Mouse (Mus musculus) hindbrain, postnatal 0 days (tissue): ENCODE data around the gene Nrxn3. TPM values are rescaled to one million over a fixed set of nuclear protein-coding genes. Genes with fewer than 3 reads are reported as not detected.

Source experiments
- ATAC-seq: fragments of 200-750 bp; cut with Nextera tagmentation; 2 replicates; pipeline ENCODE4 v1.8.0; 2017; ENCODE audit warnings: mild to moderate bottlenecking, moderate TSS enrichment, moderate library complexity
- DNase-seq: peaks from one replicate; pipeline ENCODE4 v3.0.0-alpha.2; 2015; ENCODE audit warnings: low spot score
- H3K27ac ChIP-seq: fragments of 300-500 bp; sonication (generic); 2 replicates; pipeline ENCODE4 v1.5.1; 2014; ENCODE audit warnings: mild to moderate bottlenecking
- H3K27me3 ChIP-seq: fragments of 300-500 bp; sonication (generic); 2 replicates; pipeline ENCODE4 v1.6.1; 2014; ENCODE audit warnings: low read length, mixed read lengths; ENCODE audit not compliant: insufficient read depth
- H3K36me3 ChIP-seq: fragments of 300-500 bp; sonication (generic); 2 replicates; pipeline ENCODE4 v1.6.1; 2014; ENCODE audit warnings: low read length, mixed read lengths; ENCODE audit not compliant: insufficient read depth
- H3K4me1 ChIP-seq: fragments of 300-500 bp; sonication (generic); 2 replicates; pipeline ENCODE4 v1.6.1; 2014; ENCODE audit warnings: antibody characterized with exemption, low read length, mixed read lengths; ENCODE audit not compliant: insufficient read depth
- H3K4me2 ChIP-seq: fragments of 300-500 bp; sonication (generic); 2 replicates; pipeline ENCODE4 v1.6.1; 2014; ENCODE audit warnings: low read depth, mild to moderate bottlenecking, low read length, moderate library complexity, mixed read lengths
- H3K4me3 ChIP-seq: fragments of 300-500 bp; sonication (generic); 2 replicates; pipeline ENCODE4 v1.5.1; 2014; ENCODE audit warnings: low read length
- H3K9ac ChIP-seq: fragments of 300-500 bp; sonication (generic); replicated peaks from 2 replicates; pipeline ENCODE4 v1.6.1; 2014; ENCODE audit warnings: mild to moderate bottlenecking, low read length, moderate library complexity, mixed read lengths
- H3K9me3 ChIP-seq: fragments of 300-500 bp; sonication (generic); 2 replicates; pipeline ENCODE4 v1.6.1; 2016; ENCODE audit warnings: low read length, mixed read lengths
- CTCF ChIP-seq: IDR thresholded peaks from 2 replicates; pipeline ENCODE4 v1.5.1; 2016; ENCODE audit warnings: antibody characterized with exemption, control low read depth, low read depth
- WGBS: fragments of 180-500 bp; shearing (Covaris S2); extraction: QIAGEN DNeasy Blood & Tissue Kit; methylation state at CpG from one replicate; pipeline ENCODE4 v1.1.7; 2014; 5-methylcytosine and 5-hydroxymethylcytosine counted together
- polyA plus RNA-seq: library from polyadenylated mRNA; unstranded; fragments of >200 nt; fragmentation: Nextera tagmentation; extraction: Ambion mirVana; gene quantifications from 2 replicates; pipeline ENCODE4 v1.2.1, GENCODE M21; 2015
- total RNA-seq: library from RNA; depleted of rRNA; stranded (reverse); fragments of >200 nt; gene quantifications from 2 replicates; pipeline ENCODE4 v1.2.3, GENCODE M21; 2014

Nrxn3 gene
- total and polyA plus RNA-seq, 2 experiments from 2014 or later, result 87.8 to 103 TPM

GRCm38 (mm10) chr12:88944967-88945366 lies 222.3 kb downstream of the Nrxn3 start:
- no peak for ATAC-seq
- WGBS, result 64% methylated on average over 3 of the region's 3 CpGs

DNA sequence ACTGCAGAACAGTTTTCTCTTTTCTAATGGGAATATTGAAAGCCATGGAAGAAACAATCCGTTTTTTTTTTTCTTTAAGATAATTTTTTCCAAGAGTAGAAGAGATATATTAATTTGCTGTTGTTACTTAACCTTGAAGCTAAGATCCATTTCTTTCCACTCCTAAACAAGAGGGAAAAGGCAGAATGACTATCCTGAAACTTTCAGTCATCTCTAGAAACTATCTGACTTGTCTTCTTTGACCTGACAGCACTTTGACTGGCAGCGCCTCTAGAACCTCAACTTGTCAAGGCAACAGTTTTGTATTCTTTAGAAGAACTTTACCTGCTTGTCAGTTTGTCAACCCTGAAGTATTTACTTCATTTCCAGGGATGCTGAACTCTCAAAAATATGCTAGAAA lies 227.2 kb downstream of the Nrxn3 start:
- H3K9ac ChIP-seq, result no peak overlapping the region
- WGBS, result 86% methylated on average over 2 of the region's 2 CpGs
- H3K4me1 ChIP-seq, result no peaks in the 10 kb centered on the region
- no peaks in the 10 kb centered on the region for H3K36me3 ChIP-seq
- no peak overlapping the region for H3K4me3 ChIP-seq
- no peak overlapping the region for H3K4me2 ChIP-seq
- H3K27me3 ChIP-seq, result no peaks in the 10 kb centered on the region
- no peak for ATAC-seq
- TF ChIP-seq CTCF, result no peak
- H3K9me3 ChIP-seq, result no peaks in the 10 kb centered on the region
- DNase-seq, result no peak
- no peak overlapping the region for H3K27ac ChIP-seq

More at GRCm38 (mm10) chr12:88944967-88945366, 222.3 kb downstream of the Nrxn3 start:
- H3K4me2 ChIP-seq, result no peak overlapping the region
- TF ChIP-seq CTCF, result no peak
- DNase-seq, result no peak
- H3K27ac ChIP-seq, result no peak overlapping the region
- no peaks in the 10 kb centered on the region for H3K4me1 ChIP-seq
- H3K27me3 ChIP-seq, result no peaks in the 10 kb centered on the region
- H3K9me3 ChIP-seq, result no peaks in the 10 kb centered on the region
- H3K9ac ChIP-seq, result no peak overlapping the region
- no peak overlapping the region for H3K4me3 ChIP-seq
- no peaks in the 10 kb centered on the region for H3K36me3 ChIP-seq

DNA sequence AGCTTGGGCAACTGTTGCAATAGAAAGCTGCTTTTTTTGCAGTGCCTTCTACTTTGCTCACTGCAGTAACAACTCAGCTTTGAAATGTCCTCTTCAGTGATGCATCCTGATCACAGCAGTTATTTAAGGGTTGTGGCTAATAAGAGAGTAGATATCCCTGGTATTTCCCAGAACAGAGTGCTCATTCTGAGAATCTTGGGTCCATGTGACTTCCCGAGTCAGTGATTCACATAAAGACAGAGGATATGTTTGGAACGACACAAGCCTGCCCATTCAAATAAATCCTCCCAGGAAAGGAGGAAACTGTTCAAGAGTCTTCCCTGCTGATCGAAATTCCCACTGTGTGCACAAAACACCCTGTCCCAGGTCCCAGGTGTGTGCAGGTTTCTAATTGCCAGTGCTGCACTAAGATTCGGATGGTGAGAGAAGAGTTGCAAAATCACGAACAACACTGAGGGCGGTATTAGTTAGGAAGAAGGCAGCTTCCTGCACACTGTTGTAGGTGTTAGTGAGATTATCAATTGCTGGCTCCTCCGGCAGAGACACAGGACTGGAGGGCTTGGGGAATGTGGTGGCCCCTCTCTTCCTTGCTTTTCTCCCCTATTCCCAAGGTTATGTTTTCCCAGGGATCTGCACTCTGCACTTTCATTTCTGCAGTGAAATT lies 230.4 kb downstream of the Nrxn3 start:
- Histone ChIP-seq H3K36me3 (no peaks in the 10 kb centered on the region), H3K9me3 (no peaks in the 10 kb centered on the region), H3K4me1 (no peaks in the 10 kb centered on the region), H3K9ac (no peak overlapping the region), H3K4me2 (no peak overlapping the region), H3K4me3 (no peak overlapping the region), H3K27ac (peak overlapping the region; percentile 11; the same call in 1 of the 2 replicates), H3K27me3 (no peaks in the 10 kb centered on the region)
- DNase-seq (no peak), ATAC-seq (no peak)
- TF ChIP-seq CTCF, result no peak
- WGBS, result 71% methylated on average over 7 of the region's 7 CpGs

GRCm38 (mm10) chr12:88953801-88954200 lies 231.1 kb downstream of the Nrxn3 start:
- Histone ChIP-seq H3K36me3 (no peaks in the 10 kb centered on the region), H3K9me3 (no peaks in the 10 kb centered on the region), H3K4me1 (no peaks in the 10 kb centered on the region), H3K27me3 (no peaks in the 10 kb centered on the region), H3K4me2 (no peak overlapping the region), H3K9ac (0 out of 2 replicates have a peak overlapping the region, but pooled peaks have one; percentile 13), H3K4me3 (no peak overlapping the region), H3K27ac (no peak overlapping the region)
- WGBS, result 61% methylated on average over 4 of the region's 4 CpGs
- no peak for TF ChIP-seq CTCF
- ATAC-seq (no peak), DNase-seq (no peak)

GRCm38 (mm10) chr12:88957431-88957830 lies 234.8 kb downstream of the Nrxn3 start:
- Histone ChIP-seq H3K4me2 (no peak overlapping the region), H3K27ac (no peak overlapping the region), H3K36me3 (no peaks in the 10 kb centered on the region), H3K27me3 (no peaks in the 10 kb centered on the region), H3K9ac (no peak overlapping the region), H3K4me3 (no peak overlapping the region), H3K9me3 (no peaks in the 10 kb centered on the region), H3K4me1 (no peaks in the 10 kb centered on the region)
- DNase-seq (no peak), ATAC-seq (no peak)
- WGBS, result 72% methylated on average over 3 of the region's 3 CpGs
- no peak for TF ChIP-seq CTCF

- H3K4me2 ChIP-seq, result no peak overlapping the region
- no peak for ATAC-seq
- H3K4me1 ChIP-seq, result no peaks in the 10 kb centered on the region
- H3K27ac ChIP-seq, result no peak overlapping the region
- TF ChIP-seq CTCF, result no peak
- H3K27me3 ChIP-seq, result no peaks in the 10 kb centered on the region
- no peak overlapping the region for H3K9ac ChIP-seq
- H3K4me3 ChIP-seq, result no peak overlapping the region
- 100% methylated on average over 1 of the region's 1 CpGs for WGBS
- no peaks in the 10 kb centered on the region for H3K9me3 ChIP-seq
- no peak for DNase-seq
- H3K36me3 ChIP-seq, result no peaks in the 10 kb centered on the region
Measured at GRCm38 (mm10) chr12:88960817-88961216, 238.1 kb downstream of the Nrxn3 start.

- no peak for DNase-seq
- no peaks in the 10 kb centered on the region for H3K4me1 ChIP-seq
- H3K9ac ChIP-seq, result no peak overlapping the region
- H3K4me2 ChIP-seq, result no peak overlapping the region
- no peak overlapping the region for H3K4me3 ChIP-seq
- H3K9me3 ChIP-seq, result no peaks in the 10 kb centered on the region
- TF ChIP-seq CTCF, result no peak
- H3K36me3 ChIP-seq, result no peaks in the 10 kb centered on the region
- no peak for ATAC-seq
- H3K27me3 ChIP-seq, result no peaks in the 10 kb centered on the region
- H3K27ac ChIP-seq, result no peak overlapping the region
- WGBS, result 85% methylated on average over 4 of the region's 4 CpGs
Measured at GRCm38 (mm10) chr12:88966329-88966728, 243.7 kb downstream of the Nrxn3 start.
